Mouse (Mus musculus) stomach, embryonic 15.5 days (tissue): ENCODE results near the gene Plcb4. TPM values are rescaled to one million over a fixed set of nuclear protein-coding genes. Genes with fewer than 3 reads are reported as not detected.

Experiments
- ATAC-seq: fragments of 200-750 bp; cut with Nextera tagmentation; 2 replicates; pipeline ENCODE4 v1.8.0; 2017; ENCODE audit warnings: low read depth, moderate number of reproducible peaks, moderate TSS enrichment; ENCODE audit not compliant: insufficient read depth, low FRiP score
- H3K27ac ChIP-seq: fragments of 300-500 bp; sonication (generic); 2 replicates; pipeline ENCODE4 v1.5.1; 2015; ENCODE audit warnings: mild to moderate bottlenecking, inconsistent platforms
- H3K27me3 ChIP-seq: fragments of 300-500 bp; sonication (generic); replicated peaks from 2 replicates; pipeline ENCODE4 v1.6.1; 2015; ENCODE audit warnings: inconsistent platforms
- H3K36me3 ChIP-seq: fragments of 300-500 bp; sonication (generic); 2 replicates; pipeline ENCODE4 v1.6.1; 2015; ENCODE audit warnings: inconsistent platforms
- H3K4me1 ChIP-seq: fragments of 300-500 bp; sonication (generic); 2 replicates; pipeline ENCODE4 v1.6.1; 2015; ENCODE audit warnings: inconsistent platforms
- H3K4me2 ChIP-seq: fragments of 300-500 bp; sonication (generic); 2 replicates; pipeline ENCODE4 v1.6.1; 2015; ENCODE audit warnings: mild to moderate bottlenecking, inconsistent platforms
- H3K4me3 ChIP-seq: fragments of 300-500 bp; sonication (generic); replicated peaks from 2 replicates; pipeline ENCODE4 v1.5.1; 2015; ENCODE audit warnings: inconsistent platforms
- H3K9ac ChIP-seq: fragments of 300-500 bp; sonication (generic); 2 replicates; pipeline ENCODE4 v1.6.1; 2015; ENCODE audit warnings: inconsistent platforms
- H3K9me3 ChIP-seq: fragments of 300-500 bp; sonication (generic); 2 replicates; pipeline ENCODE4 v1.6.1; 2016; ENCODE audit warnings: inconsistent platforms
- WGBS: fragments of 180-500 bp; shearing (Covaris S2); methylation state at CpG from one replicate; pipeline ENCODE4 v1.1.7; 2015; 5-methylcytosine and 5-hydroxymethylcytosine counted together
- polyA plus RNA-seq: library from polyadenylated mRNA; unstranded; fragments of >200 nt; fragmentation: Nextera tagmentation; extraction: Ambion mirVana; gene quantifications from 2 replicates; pipeline ENCODE4 v1.2.1, GENCODE M21; 2015

Gene Plcb4
- 24.7 and 29.3 TPM in 2 replicates for polyA plus RNA-seq

DNA sequence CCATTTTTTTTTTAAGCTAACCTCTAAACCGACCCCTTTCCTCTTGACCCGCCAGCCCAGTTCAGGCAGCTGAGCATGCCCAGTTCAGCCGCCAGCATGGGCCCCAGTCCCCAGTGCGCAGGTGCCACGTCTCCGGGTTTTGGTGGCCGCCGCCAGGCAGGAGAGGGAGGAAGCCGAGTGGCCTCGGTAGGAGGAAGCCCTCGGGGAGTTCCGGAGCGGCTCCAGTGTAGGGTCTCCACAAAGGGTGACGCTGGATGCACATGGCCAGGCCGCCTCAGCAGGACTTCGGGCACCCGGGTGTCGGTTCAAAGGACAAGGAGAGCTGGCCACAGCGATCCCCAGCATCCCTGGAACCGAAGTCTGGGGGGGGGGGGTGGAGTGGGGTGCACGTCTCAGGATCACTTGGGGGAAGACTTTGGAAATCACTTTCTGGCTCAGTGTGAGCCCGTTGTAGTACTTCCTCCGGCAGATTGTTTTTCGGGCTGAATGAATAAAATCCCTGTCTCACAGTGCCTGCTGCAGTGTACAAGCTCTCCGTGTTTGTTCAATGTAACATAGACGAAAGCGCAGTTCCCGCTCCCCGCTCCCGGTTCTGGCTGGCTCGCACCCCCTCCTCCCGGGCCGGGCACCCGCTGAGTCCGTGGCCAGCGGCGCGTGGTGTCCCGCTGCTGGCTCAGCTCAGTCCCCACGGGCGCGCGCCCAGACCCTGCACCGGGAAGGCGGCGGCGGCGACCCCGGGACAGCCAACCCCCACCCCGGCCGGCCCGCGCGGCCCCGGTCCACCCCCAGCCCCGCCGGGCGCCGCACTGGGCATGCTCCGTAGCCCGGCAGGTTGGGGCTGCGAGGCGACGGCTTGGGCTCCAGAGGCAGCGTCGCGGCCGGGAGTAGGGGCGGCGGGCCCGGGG, at the start of gene Plcb4:
Gene Plcb4, plus strand, starts transcription at position 526 of the 905 bp plus-strand sequence.
- H3K9me3 ChIP-seq = no peaks in the 10 kb centered on the region
- peak within 1 kb of the TSS; percentile 87 for H3K4me3 ChIP-seq
- H3K4me1 ChIP-seq = no peaks in the 10 kb centered on the region
- H3K9ac ChIP-seq = peak within 1 kb of the TSS; percentile 85
- peak; percentile 89 for ATAC-seq
- H3K27ac ChIP-seq = peak within 1 kb of the TSS; percentile 93
- peak within 1 kb of the TSS; percentile 81 for H3K4me2 ChIP-seq
- WGBS = under 1% methylated on average over 69 of the region's 71 CpGs
- H3K36me3 ChIP-seq = no peaks in the 10 kb centered on the region
- no peaks in the 10 kb centered on the region for H3K27me3 ChIP-seq

DNA sequence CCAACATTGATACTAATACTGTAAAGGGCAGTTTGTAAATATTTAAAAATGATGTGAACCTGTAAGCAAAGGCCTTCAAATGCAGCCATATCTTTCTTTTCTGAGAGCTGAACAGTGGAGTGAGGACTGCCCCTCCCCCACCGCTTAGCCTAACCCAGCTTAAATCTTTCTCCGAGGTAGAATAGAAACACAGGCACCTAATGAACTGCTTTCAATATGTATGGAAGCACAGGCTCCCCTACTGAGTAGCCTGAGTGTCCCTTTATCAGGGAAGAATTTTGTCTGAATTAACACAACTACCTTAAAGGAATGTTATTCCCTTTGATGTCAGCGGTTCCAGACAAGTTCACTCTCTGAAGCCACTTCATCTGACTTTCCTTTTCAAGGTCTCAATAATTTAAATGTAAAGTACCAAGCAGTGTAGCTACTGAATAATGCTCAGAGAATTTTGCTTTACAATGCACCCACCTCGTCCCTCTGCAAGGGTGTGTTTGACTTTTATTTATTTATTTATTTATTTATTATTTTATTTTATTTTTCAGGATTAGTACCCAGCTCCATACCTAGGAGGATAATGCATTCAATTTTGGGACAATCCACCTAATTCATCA, 44.1 kb upstream of the Plcb4 start:
- no peak for ATAC-seq
- no peaks in the 10 kb centered on the region for H3K4me1 ChIP-seq
- no peak overlapping the region for H3K27ac ChIP-seq
- H3K4me3 ChIP-seq = no peak overlapping the region
- H3K36me3 ChIP-seq = no peaks in the 10 kb centered on the region
- H3K4me2 ChIP-seq = no peak overlapping the region
- H3K9me3 ChIP-seq = no peaks in the 10 kb centered on the region
- no peak overlapping the region for H3K9ac ChIP-seq
- 28% methylated on average over 4 of the region's 4 CpGs for WGBS
- no peaks in the 10 kb centered on the region for H3K27me3 ChIP-seq

DNA sequence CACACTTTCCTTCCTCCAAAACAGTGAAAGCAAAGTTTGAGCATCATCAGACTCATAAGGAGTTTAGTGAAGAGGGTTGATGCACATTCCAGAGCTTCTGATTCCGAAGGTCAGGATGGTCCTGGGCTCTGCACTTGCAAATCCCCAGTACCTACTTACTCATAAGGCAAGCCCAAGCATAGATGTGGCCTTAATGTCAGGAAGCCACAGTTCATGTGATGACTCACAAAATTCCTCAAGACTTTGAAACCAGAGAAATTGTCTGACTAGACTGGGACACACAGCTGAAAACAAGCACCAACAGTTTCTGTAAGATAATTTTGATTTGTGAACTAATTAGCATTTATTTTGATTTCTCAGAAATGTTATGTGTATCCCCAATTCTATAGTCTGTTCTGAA, 42.7 kb upstream of the Plcb4 start:
- H3K9me3 ChIP-seq = no peaks in the 10 kb centered on the region
- no peaks in the 10 kb centered on the region for H3K27me3 ChIP-seq
- 74% methylated on average over 1 of the region's 1 CpGs for WGBS
- ATAC-seq = no peak
- no peak overlapping the region for H3K9ac ChIP-seq
- H3K4me3 ChIP-seq = no peak overlapping the region
- no peaks in the 10 kb centered on the region for H3K36me3 ChIP-seq
- H3K4me1 ChIP-seq = no peaks in the 10 kb centered on the region
- no peak overlapping the region for H3K4me2 ChIP-seq
- no peak overlapping the region for H3K27ac ChIP-seq

DNA sequence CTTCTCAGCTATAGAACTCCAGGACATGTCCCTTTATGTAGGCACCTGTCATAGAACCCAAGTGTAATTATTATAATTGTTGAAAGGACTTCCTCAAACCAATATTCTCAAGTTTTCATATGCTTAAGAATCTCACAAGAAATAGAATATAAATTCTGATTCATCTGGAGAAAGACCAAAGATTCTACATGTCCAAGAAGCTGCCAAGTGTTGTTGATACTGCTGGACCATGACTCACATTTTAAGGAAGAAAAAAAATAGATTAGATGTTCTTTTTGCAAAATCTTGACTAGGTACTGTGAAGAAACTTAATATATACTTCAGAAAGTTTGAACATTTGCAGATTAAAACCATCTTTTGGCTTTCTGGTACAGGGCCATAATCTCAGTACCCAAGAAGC, 40.3 kb upstream of the Plcb4 start:
- no peak for ATAC-seq
- Histone ChIP-seq H3K4me3 (no peak overlapping the region), H3K4me1 (no peaks in the 10 kb centered on the region), H3K27me3 (no peaks in the 10 kb centered on the region), H3K4me2 (no peak overlapping the region), H3K9me3 (no peaks in the 10 kb centered on the region), H3K36me3 (no peaks in the 10 kb centered on the region), H3K9ac (no peak overlapping the region), H3K27ac (no peak overlapping the region)

DNA sequence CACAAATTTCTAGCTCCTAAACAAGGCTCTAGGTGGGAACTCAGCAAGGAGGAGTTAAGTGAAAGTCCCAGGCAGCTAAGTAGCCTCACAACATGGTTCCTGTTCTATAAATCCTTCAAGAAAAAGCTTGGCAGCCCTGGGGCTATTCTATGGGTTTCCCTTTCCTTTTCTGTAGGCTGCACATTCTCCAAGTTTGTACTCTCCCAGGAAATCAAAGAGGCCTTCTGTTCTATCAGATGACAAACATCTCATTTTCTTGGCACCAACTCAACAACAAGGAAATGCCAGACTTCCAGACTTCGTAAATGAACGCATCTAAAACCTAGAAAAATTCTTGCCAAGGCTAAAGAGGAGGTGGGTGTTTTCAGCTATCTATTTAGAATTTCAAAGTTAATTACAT, 38.9 kb upstream of the Plcb4 start:
- no peak overlapping the region for H3K4me2 ChIP-seq
- H3K9me3 ChIP-seq = no peaks in the 10 kb centered on the region
- WGBS = 31% methylated on average over 2 of the region's 2 CpGs
- no peak for ATAC-seq
- H3K9ac ChIP-seq = no peak overlapping the region
- H3K27ac ChIP-seq = no peak overlapping the region
- no peaks in the 10 kb centered on the region for H3K27me3 ChIP-seq
- H3K36me3 ChIP-seq = no peaks in the 10 kb centered on the region
- H3K4me3 ChIP-seq = no peak overlapping the region
- no peaks in the 10 kb centered on the region for H3K4me1 ChIP-seq

DNA sequence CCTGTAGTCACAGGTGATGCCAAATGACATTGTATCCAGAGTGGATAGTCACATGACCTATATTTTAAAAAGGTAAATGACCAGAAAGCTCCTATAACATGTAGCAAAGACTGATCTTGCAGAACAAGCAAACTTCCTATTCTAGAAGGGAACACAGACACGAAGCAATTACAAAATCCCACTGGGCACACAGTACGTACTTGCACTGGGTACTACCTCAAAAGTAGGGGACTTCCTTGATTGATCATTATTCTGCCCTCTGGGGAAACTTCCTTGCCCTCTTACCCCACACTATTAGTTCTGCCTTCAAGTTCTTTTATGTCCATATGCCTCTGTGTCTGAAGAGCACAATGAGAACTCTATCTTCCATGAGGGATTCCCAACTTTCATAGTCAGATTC, 31.0 kb upstream of the Plcb4 start:
- Histone ChIP-seq H3K27ac (no peak overlapping the region), H3K9ac (no peak overlapping the region), H3K4me1 (no peaks in the 10 kb centered on the region), H3K27me3 (no peaks in the 10 kb centered on the region), H3K4me2 (no peak overlapping the region), H3K9me3 (no peaks in the 10 kb centered on the region), H3K4me3 (no peak overlapping the region), H3K36me3 (no peaks in the 10 kb centered on the region)
- ATAC-seq = no peak
- 69% methylated on average over 2 of the region's 2 CpGs for WGBS

DNA sequence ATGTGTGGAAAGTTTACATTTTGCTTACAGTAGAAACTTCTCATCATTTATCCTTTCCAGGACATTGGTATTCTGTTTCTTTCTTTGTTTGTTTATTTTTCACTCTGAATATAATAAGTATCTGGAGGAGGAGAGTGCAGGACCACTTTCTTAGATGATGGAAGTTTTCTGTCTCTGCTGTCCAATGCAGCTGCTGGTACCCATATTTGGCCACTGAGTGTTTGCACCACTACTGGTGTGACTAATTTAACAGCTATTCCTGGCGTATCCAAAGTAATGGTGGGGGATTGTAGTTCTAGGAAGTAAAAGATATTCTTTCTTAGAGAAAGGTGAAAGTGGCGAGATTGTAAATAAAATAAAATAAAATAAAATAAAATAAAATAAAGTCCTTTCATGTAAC, 21.6 kb upstream of the Plcb4 start:
- H3K4me2 ChIP-seq = no peak overlapping the region
- 80% methylated on average over 2 of the region's 2 CpGs for WGBS

DNA sequence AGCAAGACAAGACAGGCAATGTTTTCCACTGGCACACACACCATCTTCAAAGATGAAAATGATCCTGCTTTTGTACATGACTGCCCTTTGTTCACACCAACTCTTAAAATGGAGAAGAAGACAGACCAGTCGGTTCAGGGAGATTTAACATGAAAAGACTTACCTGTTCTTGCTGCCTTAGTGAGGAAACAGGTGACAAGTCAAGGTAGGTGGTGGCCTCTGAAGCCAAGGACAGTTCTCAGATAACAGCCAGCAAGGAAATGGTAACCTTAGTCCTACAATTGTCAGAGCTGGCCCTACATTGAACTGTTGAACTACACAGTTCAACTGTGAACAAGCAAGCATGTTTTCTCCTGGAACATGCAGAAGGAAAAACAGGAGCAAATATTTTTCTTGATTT, 17.8 kb upstream of the Plcb4 start:
- no peaks in the 10 kb centered on the region for H3K27me3 ChIP-seq
- no peaks in the 10 kb centered on the region for H3K36me3 ChIP-seq
- 66% methylated on average over 1 of the region's 1 CpGs for WGBS
- H3K4me2 ChIP-seq = no peak overlapping the region
- no peak overlapping the region for H3K9ac ChIP-seq
- H3K9me3 ChIP-seq = no peaks in the 10 kb centered on the region
- H3K4me3 ChIP-seq = no peak overlapping the region
- ATAC-seq = no peak
- no peak overlapping the region for H3K27ac ChIP-seq
- no peaks in the 10 kb centered on the region for H3K4me1 ChIP-seq

More for the DNA sequence above, 21.6 kb upstream of the Plcb4 start:
- no peak overlapping the region for H3K9ac ChIP-seq
- no peaks in the 10 kb centered on the region for H3K9me3 ChIP-seq
- no peak overlapping the region for H3K4me3 ChIP-seq
- no peaks in the 10 kb centered on the region for H3K27me3 ChIP-seq
- no peaks in the 10 kb centered on the region for H3K4me1 ChIP-seq
- no peak for ATAC-seq
- H3K27ac ChIP-seq = no peak overlapping the region
- H3K36me3 ChIP-seq = no peaks in the 10 kb centered on the region

DNA sequence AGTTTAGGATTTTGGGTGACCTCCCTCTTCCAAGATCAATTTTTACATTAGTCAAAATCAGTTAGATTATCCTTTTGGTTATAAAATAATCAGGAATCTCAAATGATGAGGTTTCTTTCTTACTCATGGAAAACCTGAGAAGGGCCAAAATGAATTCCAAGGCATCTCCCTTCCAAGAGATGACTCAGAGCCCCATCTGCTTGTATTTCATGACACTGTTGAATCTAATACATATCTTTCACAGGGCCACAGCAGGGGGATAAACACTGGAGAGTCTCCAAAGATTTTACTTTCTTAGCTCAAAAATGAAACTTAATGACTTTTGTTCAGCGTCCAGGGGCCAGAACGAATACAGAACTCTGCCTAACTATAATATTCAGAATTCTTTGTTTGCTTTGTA, 17.2 kb upstream of the Plcb4 start:
- H3K4me3 ChIP-seq = no peak overlapping the region
- 53% methylated on average over 2 of the region's 2 CpGs for WGBS
- ATAC-seq = peak; percentile 53; the same call in 1 of the 2 replicates
- no peaks in the 10 kb centered on the region for H3K4me1 ChIP-seq
- no peaks in the 10 kb centered on the region for H3K27me3 ChIP-seq
- no peak overlapping the region for H3K9ac ChIP-seq
- H3K27ac ChIP-seq = no peak overlapping the region
- H3K9me3 ChIP-seq = no peaks in the 10 kb centered on the region
- H3K4me2 ChIP-seq = no peak overlapping the region
- no peaks in the 10 kb centered on the region for H3K36me3 ChIP-seq

DNA sequence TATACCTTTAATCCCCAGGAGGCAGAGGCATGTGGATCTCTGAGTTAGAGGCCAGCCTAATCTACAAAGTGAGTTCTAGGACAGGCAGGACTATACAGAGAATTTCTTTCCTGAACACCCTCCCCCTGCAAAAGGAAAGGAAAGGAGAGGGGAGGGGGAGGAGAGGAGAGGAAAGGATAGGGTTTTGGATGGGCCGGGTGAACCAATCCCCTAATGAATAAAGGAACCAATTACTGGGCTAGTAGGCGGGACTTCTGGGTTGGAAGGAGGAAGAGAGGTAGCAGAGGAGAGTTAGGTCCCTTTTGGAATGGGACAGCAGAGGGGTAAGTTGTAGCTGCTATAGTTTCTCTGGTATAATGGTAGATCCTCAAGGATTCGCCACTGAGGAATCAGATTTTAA, 12.6 kb upstream of the Plcb4 start:
- no peak overlapping the region for H3K27ac ChIP-seq
- no peaks in the 10 kb centered on the region for H3K9me3 ChIP-seq
- WGBS = 77% methylated on average over 3 of the region's 3 CpGs
- no peak overlapping the region for H3K4me2 ChIP-seq
- H3K4me3 ChIP-seq = no peak overlapping the region
- H3K4me1 ChIP-seq = no peaks in the 10 kb centered on the region
- no peak overlapping the region for H3K9ac ChIP-seq
- H3K36me3 ChIP-seq = no peaks in the 10 kb centered on the region
- no peaks in the 10 kb centered on the region for H3K27me3 ChIP-seq
- ATAC-seq = no peak

DNA sequence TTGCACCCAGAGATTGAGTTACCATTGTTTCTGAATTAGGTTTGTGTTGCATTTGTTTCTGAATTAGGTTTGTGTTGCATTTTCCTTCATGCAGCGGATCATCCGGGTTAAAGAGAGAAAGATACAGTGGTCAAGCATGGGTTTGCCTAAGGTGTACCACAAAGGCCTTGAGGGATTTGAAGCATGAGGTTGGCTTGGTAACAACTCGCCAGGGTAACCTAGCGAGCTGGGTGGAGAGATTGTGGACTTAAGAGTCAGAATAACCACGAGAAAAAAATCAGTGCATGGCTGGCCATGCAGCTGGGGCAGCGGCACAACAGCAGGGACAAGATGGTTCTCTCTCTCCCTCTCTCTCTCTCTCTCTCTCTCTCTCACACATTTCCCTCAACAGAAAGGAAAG, 12.2 kb upstream of the Plcb4 start:
- Histone ChIP-seq H3K9ac (no peak overlapping the region), H3K4me2 (no peak overlapping the region), H3K4me3 (no peak overlapping the region), H3K27ac (peak overlapping the region; percentile 11; the same call in 1 of the 2 replicates), H3K36me3 (no peaks in the 10 kb centered on the region), H3K9me3 (no peaks in the 10 kb centered on the region), H3K27me3 (no peaks in the 10 kb centered on the region), H3K4me1 (no peaks in the 10 kb centered on the region)
- ATAC-seq = no peak
- WGBS = 81% methylated on average over 6 of the region's 6 CpGs

DNA sequence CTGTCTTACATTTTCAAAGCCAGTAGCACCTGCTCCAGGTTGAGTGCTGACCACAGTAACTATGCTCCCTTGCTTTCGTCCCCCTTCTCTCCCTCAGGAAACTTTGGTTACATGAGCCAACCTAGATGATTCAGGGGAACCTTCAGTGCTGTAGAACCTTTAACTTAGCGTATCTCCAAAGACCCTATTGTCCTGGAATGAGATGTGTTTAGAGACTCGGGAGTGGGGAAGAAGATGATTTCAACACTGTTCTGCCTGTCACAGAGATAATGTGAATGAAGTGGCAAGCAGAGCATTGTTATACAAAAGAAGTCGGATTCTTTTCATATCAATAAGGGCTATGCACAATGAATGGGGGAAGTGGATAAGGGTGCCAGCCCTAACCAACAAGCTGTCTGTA, 10.8 kb upstream of the Plcb4 start:
- ATAC-seq = no peak
- H3K4me1 ChIP-seq = no peaks in the 10 kb centered on the region
- H3K4me3 ChIP-seq = no peak overlapping the region
- no peaks in the 10 kb centered on the region for H3K36me3 ChIP-seq
- no peaks in the 10 kb centered on the region for H3K9me3 ChIP-seq
- no peak overlapping the region for H3K27ac ChIP-seq
- no peaks in the 10 kb centered on the region for H3K27me3 ChIP-seq
- H3K9ac ChIP-seq = no peak overlapping the region
- WGBS = 76% methylated on average over 4 of the region's 4 CpGs
- H3K4me2 ChIP-seq = no peak overlapping the region
